Mouse (Mus musculus): ENCODE measurements around the gene Gpam. TPM values are rescaled to one million over a fixed set of nuclear protein-coding genes. Genes with fewer than 3 reads are reported as not detected.

Gpam gene
- polyA plus RNA-seq, 1 experiment = 20.0 TPM

DNA sequence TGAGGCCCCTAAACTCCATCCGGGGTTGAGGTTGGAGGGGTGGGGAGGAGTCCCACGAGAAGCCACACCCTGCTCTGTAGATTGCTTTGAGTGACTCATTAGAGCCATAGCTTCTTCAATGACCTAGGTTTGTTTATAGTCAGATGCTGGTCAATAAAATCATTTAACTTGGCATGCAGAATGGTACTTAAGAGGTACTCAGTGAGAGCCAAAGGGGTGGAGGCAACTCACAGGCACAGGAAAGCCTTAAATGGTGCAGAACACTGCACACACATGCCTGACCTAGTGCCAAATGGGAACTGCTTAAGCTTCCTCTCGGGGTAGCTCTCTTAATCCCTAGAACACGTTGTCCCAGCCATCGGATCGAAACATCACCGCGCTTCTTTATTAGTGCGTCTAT lies 7.5 kb upstream of the Gpam start:
- WGBS = 73% methylated on average over 9 of the region's 9 CpGs
- H3K4me1 ChIP-seq (replicated peaks; ENCODE audit: control insufficient read depth, insufficient read depth, low read length) = no peaks in the 10 kb centered on the region
- TF ChIP-seq POLR2A (IDR thresholded peaks at IDR 0.05; ENCODE audit: control insufficient read depth, extremely low read depth, insufficient read depth, low read length, poor library complexity) (no peak), CTCF (IDR thresholded peaks at IDR 0.05; ENCODE audit: borderline replicate concordance, control insufficient read depth, extremely low read depth, insufficient read depth, low read length, poor library complexity) (no peak)
- no peak overlapping the region for H3K27ac ChIP-seq (ENCODE audit: control insufficient read depth, insufficient read depth, low read length)
- no peak overlapping the region for H3K4me3 ChIP-seq (ENCODE audit: control insufficient read depth, insufficient read depth, low read length)
- no peak for DNase-seq
- H3K36me3 ChIP-seq (ENCODE audit: control insufficient read depth, insufficient read depth, low read length) = no peaks in the 10 kb centered on the region
- H3K27me3 ChIP-seq (ENCODE audit: control insufficient read depth, insufficient read depth, low read length) = no peaks in the 10 kb centered on the region

DNA sequence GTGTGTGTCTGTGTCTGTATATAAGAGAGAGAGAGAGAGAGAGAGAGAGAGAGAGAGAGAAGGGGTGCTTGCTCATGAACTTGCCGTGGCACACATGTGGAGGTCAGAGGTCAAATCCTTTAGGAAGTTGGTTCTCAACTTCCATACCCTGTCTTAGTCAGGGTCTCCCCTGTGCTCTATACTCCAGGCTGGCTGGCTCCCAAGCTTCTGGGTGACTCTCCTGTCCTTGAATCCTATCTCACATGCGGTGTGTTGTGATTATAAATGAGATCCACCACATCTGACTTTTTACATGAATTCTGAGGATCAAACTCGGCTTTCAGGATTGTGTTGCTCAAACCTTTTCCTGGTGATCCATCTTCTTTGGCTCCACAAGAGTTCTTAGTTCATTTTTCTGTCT lies 5.4 kb upstream of the Gpam start:
- no peak for DNase-seq
- WGBS = 93% methylated on average over 3 of the region's 3 CpGs
- no peaks in the 10 kb centered on the region for H3K4me1 ChIP-seq (replicated peaks; ENCODE audit: control insufficient read depth, insufficient read depth, low read length)
- H3K4me3 ChIP-seq (ENCODE audit: control insufficient read depth, insufficient read depth, low read length) = no peak overlapping the region
- H3K27ac ChIP-seq (ENCODE audit: control insufficient read depth, insufficient read depth, low read length) = no peak overlapping the region
- TF ChIP-seq CTCF (IDR thresholded peaks at IDR 0.05; ENCODE audit: borderline replicate concordance, control insufficient read depth, extremely low read depth, insufficient read depth, low read length, poor library complexity) = no peak
- no peak for TF ChIP-seq POLR2A (IDR thresholded peaks at IDR 0.05; ENCODE audit: control insufficient read depth, extremely low read depth, insufficient read depth, low read length, poor library complexity)
- no peaks in the 10 kb centered on the region for H3K36me3 ChIP-seq (ENCODE audit: control insufficient read depth, insufficient read depth, low read length)
- H3K27me3 ChIP-seq (ENCODE audit: control insufficient read depth, insufficient read depth, low read length) = no peaks in the 10 kb centered on the region

DNA sequence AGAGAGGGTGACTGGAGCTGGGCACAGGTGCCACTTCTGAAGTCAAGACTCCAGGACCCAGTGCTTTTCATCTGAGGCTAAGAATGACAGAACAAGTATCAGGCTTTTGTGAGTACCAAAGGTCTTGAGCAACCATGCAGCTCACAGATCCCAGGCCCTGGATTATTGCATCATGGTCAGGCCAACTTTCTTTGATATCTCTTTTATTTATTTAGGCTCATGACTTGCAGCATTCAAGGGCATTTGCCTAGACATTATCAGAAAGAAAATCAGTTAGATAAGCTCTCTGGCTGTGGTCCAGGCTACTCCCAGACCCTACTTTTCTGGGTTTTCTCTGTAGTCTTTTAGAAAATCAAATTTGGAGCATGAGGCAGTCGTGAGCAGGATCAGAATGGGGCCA lies 4.7 kb upstream of the Gpam start:
- H3K4me1 ChIP-seq (replicated peaks; ENCODE audit: control insufficient read depth, insufficient read depth, low read length) = no peaks in the 10 kb centered on the region
- DNase-seq = no peak
- H3K27me3 ChIP-seq (ENCODE audit: control insufficient read depth, insufficient read depth, low read length) = no peaks in the 10 kb centered on the region
- no peak overlapping the region for H3K4me3 ChIP-seq (ENCODE audit: control insufficient read depth, insufficient read depth, low read length)
- H3K27ac ChIP-seq (ENCODE audit: control insufficient read depth, insufficient read depth, low read length) = no peak overlapping the region
- H3K36me3 ChIP-seq (ENCODE audit: control insufficient read depth, insufficient read depth, low read length) = no peaks in the 10 kb centered on the region
- no peak for TF ChIP-seq POLR2A (IDR thresholded peaks at IDR 0.05; ENCODE audit: control insufficient read depth, extremely low read depth, insufficient read depth, low read length, poor library complexity)
- no peak for TF ChIP-seq CTCF (IDR thresholded peaks at IDR 0.05; ENCODE audit: borderline replicate concordance, control insufficient read depth, extremely low read depth, insufficient read depth, low read length, poor library complexity)
- 43% methylated on average over 1 of the region's 1 CpGs for WGBS

DNA sequence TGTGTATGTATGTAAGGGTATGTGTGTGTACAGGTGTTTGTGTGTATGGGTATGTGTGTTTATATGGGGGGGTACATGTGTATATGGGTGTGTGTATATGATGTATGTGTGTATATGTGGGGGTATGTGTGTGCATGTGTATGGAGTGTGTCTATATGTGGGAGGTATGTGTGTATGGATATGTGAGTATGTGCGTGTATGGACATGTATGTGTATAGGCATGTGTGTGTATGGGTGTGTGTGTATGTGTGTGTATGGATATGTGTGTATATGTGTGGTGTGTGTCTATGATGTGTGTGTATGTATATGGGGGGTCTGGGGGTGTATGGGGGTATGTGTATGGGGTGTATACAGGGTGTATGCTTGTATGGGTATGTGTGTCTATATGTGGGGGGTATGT lies 1.4 kb upstream of the Gpam start:
- no peak overlapping the region for H3K27ac ChIP-seq (ENCODE audit: control insufficient read depth, insufficient read depth, low read length)
- H3K27me3 ChIP-seq (ENCODE audit: control insufficient read depth, insufficient read depth, low read length) = no peaks in the 10 kb centered on the region
- TF ChIP-seq CTCF (IDR thresholded peaks at IDR 0.05; ENCODE audit: borderline replicate concordance, control insufficient read depth, extremely low read depth, insufficient read depth, low read length, poor library complexity) (no peak), POLR2A (IDR thresholded peaks at IDR 0.05; ENCODE audit: control insufficient read depth, extremely low read depth, insufficient read depth, low read length, poor library complexity) (no peak)
- 100% methylated on average over 1 of the region's 1 CpGs for WGBS
- no peaks in the 10 kb centered on the region for H3K4me1 ChIP-seq (replicated peaks; ENCODE audit: control insufficient read depth, insufficient read depth, low read length)
- no peaks in the 10 kb centered on the region for H3K36me3 ChIP-seq (ENCODE audit: control insufficient read depth, insufficient read depth, low read length)
- H3K4me3 ChIP-seq (ENCODE audit: control insufficient read depth, insufficient read depth, low read length) = no peak overlapping the region
- no peak for DNase-seq

DNA sequence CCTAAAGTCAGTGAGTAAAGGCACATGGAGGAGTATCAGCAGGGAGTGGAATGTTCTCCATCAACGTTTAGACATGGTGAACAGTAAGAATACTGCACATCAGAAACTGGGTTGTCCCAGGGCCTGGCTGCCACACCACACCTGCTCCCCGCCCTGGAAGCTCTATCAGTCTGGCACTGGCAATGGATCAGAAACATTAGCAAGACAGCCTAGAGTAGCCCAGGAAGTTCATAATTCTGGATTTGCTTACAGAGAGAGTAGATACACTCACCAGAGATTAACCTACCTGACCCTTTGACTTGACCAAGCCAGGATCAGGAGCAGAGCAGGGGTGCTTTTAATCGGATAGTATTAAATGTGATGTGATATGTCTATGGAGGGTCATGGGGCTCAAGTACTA lies 1.6 kb downstream of the Gpam start:
- Histone ChIP-seq H3K4me1 (replicated peaks; ENCODE audit: control insufficient read depth, insufficient read depth, low read length) (no peaks in the 10 kb centered on the region), H3K27me3 (ENCODE audit: control insufficient read depth, insufficient read depth, low read length) (no peaks in the 10 kb centered on the region), H3K4me3 (ENCODE audit: control insufficient read depth, insufficient read depth, low read length) (no peak overlapping the region), H3K36me3 (ENCODE audit: control insufficient read depth, insufficient read depth, low read length) (no peaks in the 10 kb centered on the region), H3K27ac (ENCODE audit: control insufficient read depth, insufficient read depth, low read length) (no peak overlapping the region)
- 86% methylated on average over 3 of the region's 3 CpGs for WGBS
- no peak for DNase-seq
- no peak for TF ChIP-seq CTCF (IDR thresholded peaks at IDR 0.05; ENCODE audit: borderline replicate concordance, control insufficient read depth, extremely low read depth, insufficient read depth, low read length, poor library complexity)
- no peak for TF ChIP-seq POLR2A (IDR thresholded peaks at IDR 0.05; ENCODE audit: control insufficient read depth, extremely low read depth, insufficient read depth, low read length, poor library complexity)

DNA sequence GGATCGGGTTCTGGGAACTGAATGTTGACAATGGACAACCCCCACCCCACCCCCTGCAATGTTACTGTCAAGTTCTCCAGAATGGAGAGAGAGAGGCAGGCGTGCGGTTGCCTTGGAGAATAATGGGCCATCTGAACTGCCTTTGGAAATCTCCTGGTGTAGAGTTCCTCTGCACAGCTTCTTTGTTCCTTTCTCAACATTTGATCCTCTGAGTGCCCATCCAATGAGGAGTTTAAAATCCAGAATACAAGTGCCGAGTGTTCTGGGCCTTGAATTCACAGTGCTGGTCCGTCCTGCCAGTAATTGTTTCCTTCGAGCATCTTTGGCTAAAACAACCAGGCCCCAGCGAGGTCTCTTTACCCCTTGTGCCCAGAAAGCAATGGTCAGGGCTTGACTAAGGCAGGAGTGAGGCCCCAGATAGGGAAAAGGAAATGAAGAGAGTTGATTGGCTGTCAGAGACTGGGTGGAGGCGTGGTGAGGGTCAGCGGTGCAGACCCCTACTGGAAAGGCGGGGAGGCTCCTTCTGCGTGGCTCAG lies 4.0 kb downstream of the Gpam start:
- H3K4me1 ChIP-seq (replicated peaks; ENCODE audit: control insufficient read depth, insufficient read depth, low read length) = no peaks in the 10 kb centered on the region
- no peak overlapping the region for H3K27ac ChIP-seq (ENCODE audit: control insufficient read depth, insufficient read depth, low read length)
- DNase-seq = no peak
- no peaks in the 10 kb centered on the region for H3K27me3 ChIP-seq (ENCODE audit: control insufficient read depth, insufficient read depth, low read length)
- no peak for TF ChIP-seq CTCF (IDR thresholded peaks at IDR 0.05; ENCODE audit: borderline replicate concordance, control insufficient read depth, extremely low read depth, insufficient read depth, low read length, poor library complexity)
- no peak for TF ChIP-seq POLR2A (IDR thresholded peaks at IDR 0.05; ENCODE audit: control insufficient read depth, extremely low read depth, insufficient read depth, low read length, poor library complexity)
- 92% methylated on average over 11 of the region's 11 CpGs for WGBS
- H3K4me3 ChIP-seq (ENCODE audit: control insufficient read depth, insufficient read depth, low read length) = no peak overlapping the region
- H3K36me3 ChIP-seq (ENCODE audit: control insufficient read depth, insufficient read depth, low read length) = no peaks in the 10 kb centered on the region

Measured in thymus, adult 2 months (tissue).